Mouse (Mus musculus): ENCODE data around the gene Kmt5c.
A peak's percentile ranks its signal among the peaks of the same experiment; 100 is the strongest.

The Kmt5c gene

GRCm38 (mm10) chr7:4747156-4747899 lies 7.4 kb downstream of the Kmt5c start:
- no peak for DNase-seq

GRCm38 (mm10) chr7:4748321-4748720 lies 8.4 kb downstream of the Kmt5c start:
- no peak for DNase-seq

GRCm38 (mm10) chr7:4749169-4749568 lies 9.3 kb downstream of the Kmt5c start:
- DNase-seq: no peak

- peak; percentile 55 for DNase-seq
These were observed 12.3 kb downstream of the Kmt5c start for GRCm38 (mm10) chr7:4751971-4752820.

DNA sequence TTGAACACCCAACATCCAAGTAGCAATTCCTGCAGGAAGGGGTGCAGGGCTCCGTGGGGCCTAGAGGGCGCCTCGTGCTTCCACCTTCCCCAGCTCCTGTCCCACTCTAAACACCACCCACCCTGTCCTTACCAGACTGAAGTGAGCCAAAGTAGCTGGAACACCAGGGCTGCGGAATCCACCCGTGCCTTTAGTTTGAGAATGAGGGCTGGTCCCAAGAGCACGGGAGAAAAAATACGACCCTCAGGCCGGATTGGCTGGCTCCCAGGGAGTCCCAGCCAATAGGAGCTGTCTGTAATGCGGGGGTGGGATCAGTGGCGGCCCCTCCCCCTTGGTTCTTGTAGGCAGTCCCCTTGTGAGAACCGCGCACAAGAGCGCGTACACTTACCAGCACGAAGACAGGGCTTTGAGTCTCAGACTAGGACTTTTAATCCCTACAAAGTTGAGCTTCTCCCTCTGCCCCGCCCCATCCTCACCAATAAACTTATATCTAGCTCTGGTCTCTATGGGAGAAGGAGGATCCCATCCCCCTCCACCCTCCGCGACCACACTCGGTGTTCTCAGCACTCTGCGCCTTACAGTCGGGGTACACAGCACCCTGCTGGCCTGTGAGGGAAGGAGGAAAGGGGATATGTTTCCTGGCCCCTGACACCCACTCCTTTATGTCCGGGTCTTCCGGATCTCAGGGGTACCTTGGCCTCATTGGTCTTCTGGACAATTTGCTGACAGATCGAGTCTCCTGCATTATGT lies 13.1 kb downstream of the Kmt5c start, which contains the start of gene Cox6b2:
Cox6b2 (minus strand) TSS at position 274 of the 750 bp plus-strand sequence.
- DNase-seq: peak; percentile 77

- no peak for DNase-seq
These were observed 19.8 kb downstream of the Kmt5c start for GRCm38 (mm10) chr7:4759670-4760069.

DNA sequence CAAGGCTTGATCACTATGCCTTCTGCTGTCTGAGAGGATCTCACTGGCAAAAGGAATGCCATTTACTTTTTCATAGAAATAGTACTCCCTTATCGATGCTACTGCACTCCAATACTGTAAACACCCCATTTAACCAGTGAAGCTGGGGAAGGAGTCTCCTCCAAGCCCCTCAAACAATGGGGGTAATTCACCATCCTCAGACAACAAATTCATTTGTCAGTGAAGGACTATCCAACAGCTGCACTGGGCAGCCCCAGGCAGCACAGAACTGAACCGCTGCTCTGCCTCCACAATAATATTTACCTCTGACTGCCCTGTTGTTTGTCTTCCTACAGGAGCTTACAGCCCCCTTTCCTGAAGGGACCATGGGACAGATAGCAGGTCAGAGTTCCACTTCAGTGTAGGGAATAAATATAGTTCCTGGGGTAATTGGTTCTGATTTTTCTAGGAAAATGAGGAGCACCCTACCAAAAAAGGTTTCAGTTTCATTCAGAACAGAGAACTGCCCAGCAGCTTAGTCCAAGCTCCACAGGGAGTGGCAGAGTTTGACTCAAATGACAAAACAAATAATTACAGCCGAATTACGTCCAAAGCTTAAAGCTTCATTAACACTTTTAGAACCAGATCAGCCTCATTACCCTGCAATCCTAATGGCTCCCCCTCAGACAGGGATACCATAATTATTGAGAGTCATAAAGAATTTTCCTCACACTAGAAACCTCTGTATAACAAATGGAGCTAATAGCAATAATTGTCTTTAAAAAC lies 25.2 kb downstream of the Kmt5c start:
- no peak for DNase-seq

- DNase-seq: no peak
These were observed 31.3 kb downstream of the Kmt5c start, which contains the start of gene Fam71e2 for GRCm38 (mm10) chr7:4771202-4771601. Gene Fam71e2 (minus strand): TSS chr7:4771302.

DNA sequence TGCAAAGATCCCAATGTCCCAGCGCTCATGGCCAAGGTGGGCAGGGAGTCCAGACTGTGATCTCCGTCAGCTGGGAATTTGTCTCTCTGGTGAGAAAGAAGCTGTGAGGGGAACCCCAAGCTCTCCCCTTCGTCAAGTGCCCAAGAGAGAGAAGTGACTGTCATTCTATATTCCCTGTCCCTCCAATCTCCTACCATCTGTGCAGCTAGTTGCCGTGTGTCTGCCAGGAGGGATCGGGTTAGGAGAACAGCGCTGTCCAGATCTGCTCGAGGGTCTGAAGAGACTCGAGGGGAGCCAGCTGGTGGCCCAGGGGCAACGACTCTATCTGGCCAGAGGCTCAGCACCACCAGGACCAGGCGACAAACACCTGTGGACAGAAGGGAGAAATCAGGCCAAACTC lies 36.2 kb downstream of the Kmt5c start:
- DNase-seq: no peak

DNA sequence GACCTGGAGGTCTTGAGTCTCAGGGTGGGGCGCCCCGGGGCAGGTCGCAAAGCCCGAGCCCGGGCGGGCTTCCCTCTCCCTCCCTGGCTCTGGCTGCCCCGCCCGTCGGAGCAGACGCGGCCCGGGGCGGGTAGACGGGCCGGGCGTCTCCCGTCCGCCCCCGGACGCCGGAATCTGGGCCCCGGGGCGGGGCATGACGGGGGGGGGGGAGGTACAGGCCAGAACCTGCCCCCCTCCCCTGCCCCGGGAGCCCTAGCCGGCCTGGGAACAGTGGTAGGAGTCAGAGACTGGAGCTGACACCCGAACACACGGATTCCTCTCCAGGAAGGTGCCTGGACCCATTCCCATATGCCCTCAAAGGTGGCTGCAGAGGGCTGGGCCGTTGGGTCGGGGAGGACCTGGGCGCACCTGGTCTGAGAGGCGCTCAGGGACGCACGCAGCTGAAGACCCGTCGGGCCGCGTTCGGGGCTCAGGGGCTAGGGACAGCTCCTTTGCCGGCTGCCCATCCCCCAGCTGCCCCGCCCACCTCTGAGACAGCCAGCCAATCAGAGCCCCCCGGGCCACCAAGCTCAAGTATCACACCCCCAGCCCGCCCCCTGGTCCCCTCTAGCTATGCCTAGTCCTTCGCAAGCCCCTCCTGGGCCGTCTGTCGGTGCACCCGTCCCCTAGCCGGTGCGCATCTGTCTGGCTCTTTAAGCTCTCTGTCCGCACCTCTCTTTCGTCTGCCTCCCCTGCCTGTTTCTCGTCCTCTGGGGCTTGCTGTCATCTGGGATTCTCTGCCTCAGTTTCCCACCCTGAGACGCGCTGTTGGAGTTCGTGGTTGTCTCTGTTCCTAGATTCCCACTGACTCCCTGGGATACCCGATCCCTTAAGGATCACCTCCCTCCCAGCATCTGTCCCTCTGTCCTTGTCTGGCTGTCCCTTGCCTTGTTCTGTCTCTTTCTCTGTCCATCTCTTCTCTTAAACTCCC lies 37.2 kb downstream of the Kmt5c start:
- peak; percentile 57 for DNase-seq

DNA sequence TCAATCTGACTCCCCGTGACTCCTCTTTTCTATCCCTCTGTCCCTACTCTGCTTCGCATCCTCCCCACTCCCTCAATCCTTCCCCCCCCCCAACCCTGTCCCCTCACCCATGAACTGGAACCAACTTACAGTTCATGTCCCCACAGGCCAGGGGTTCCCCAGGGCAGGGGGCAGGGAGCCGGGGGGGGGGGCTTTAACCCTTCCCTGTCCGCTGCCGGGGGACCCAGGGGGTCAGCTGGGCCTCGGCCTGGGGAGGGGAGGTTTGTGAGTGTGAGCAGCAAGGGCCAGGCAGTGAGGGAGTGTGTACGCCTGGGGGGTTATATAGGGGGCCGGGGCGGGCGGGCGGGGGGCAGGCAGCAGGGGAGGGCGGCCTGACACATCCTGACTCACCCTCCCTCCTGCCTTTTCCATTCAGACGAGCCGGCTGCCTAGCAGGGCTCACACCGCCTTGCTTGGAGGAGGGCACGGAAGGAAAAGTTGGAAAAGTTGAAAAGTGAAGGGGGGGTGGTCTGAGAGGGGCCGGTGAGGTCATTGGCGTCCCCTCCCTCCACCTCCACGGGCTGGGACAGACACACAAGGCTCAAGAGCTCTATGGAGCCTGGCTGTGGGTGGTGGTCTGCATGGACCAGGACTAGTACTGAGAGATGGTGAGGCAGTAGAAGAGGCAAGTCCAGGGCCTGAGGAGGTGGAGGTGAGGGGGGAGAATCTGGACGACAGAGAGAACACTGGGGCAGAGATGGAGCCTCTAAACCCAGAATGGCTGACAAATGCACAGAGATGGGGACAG lies 38.1 kb downstream of the Kmt5c start:
- no peak for DNase-seq

DNA sequence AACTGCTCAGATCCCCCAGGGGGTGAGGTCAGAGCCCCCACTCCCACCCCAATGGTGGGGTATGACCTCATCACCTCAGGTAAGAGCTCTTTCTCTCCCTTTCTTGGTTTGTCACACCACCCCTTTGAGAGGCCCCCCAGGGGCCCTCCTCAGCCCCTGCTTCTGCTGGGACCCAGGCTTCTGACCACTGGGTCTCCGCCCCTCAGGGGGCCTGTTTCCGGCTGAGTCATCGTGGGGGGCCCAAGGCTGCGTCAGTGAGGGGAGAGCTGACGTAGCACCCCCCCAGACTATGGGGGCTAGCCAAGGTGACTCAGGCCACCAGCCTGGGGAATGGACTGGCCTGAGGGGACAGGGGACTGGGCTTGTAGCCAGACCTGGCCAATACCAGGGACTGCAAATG lies 40.0 kb downstream of the Kmt5c start:
- DNase-seq: no peak

GRCm38 (mm10) chr7:4782130-4782529 lies 42.2 kb downstream of the Kmt5c start:
- DNase-seq: no peak

DNA sequence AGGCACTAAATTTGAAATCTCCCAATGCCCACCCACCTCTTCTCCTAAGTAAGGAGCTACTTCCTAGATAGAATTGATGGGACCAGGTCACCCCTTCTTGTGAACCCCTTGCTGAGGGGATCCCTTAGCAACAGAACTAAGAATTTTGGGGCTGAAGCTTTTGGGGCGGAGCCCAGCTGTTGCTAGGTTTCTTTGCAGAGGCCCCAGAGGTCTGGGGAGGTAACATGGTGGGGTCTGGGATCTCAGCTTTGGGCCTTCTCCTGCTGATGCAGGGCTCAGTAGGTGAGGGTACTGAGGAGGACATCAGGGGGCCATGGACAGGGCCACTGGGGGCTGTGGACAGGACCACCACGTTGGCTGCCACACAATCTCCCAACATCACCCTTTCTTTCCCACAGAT lies 42.8 kb downstream of the Kmt5c start, which contains the start of the genes Il11 and Tmem190:
Il11 (minus strand) TSS at position 101 of the 400 bp plus-strand sequence.
Tmem190 (plus strand) TSS at position 179 of the 400 bp plus-strand sequence.
- DNase-seq: no peak

DNA sequence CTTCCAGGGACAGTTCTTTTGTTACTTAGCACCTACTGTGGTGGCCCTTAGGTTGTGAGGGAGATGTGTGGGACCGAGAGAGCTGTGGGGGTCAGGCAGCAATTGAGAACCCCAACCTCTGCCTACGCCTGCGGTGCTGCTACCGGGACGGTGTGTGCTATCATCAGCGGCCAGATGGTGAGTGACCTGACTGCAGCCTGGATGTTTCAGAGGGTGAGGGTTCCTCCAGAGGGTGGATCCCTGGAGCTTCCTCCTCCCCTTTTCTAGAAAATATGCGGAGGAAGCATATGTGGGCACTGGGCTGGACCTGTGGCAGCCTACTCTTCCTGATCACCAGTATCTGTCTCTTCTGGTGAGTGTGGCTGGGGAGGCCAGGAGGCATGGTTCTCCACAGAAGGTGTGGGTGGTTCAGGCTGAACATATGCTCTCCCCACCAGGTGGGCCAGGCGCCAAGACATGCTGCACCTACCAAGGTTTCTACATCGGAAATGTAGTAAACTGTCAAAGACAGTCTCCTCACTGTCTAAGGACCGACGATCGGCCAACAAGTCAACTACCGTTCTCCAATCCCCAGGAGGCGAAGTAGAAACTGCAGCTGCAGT lies 43.9 kb downstream of the Kmt5c start:
- no peak for DNase-seq

GRCm38 (mm10) chr7:4788499-4789435 lies 48.9 kb downstream of the Kmt5c start:
- peak; percentile 79 for DNase-seq

GRCm38 (mm10) chr7:4789436-4789935 lies 49.6 kb downstream of the Kmt5c start, which contains the start of gene Tmem238:
Gene Tmem238 (minus strand): TSS chr7:4789656.
- peak; percentile 88 for DNase-seq

Measured in kidney, adult 18-20 months (tissue).